In genomic region chr15:80948145-80949135, GRCm38 (mm10) we compare ENCODE assay signal across 8 mouse cellular contexts. TPM values are rescaled to one million over a fixed set of nuclear protein-coding genes. Genes with fewer than 3 reads are reported as not detected.
DNase-seq lines count a peak whose midpoint lies in the region; ATAC-seq lines count a peak whose summit lies in the region.

TSS of gene Adsl (plus strand) at chr15:80948490.

- no peaks in the 10 kb centered on the region for H3K9me3 ChIP-seq in intestine, embryonic 14.5 days (ENCODE audit: control insufficient read depth, low read length)

- H3K9ac ChIP-seq in intestine, embryonic 14.5 days (ENCODE audit: low read length) = peak within 1 kb of the TSS; percentile 73

- H3K27me3 ChIP-seq in intestine, embryonic 14.5 days (replicated peaks; ENCODE audit: control insufficient read depth, insufficient read depth, low read length) = no peaks in the 10 kb centered on the region

- H3K36me3 ChIP-seq in intestine, embryonic 14.5 days (ENCODE audit: control insufficient read depth, insufficient read depth, low read length) = peaks cover 15% of the 10 kb centered on the region

- H3K27ac ChIP-seq in intestine, embryonic 14.5 days (ENCODE audit: low read depth) = peak within 1 kb of the TSS; percentile 90

- peak; percentile 87 for ATAC-seq in intestine, embryonic 14.5 days (replicated peaks; ENCODE audit: low FRiP score, low TSS enrichment, low read depth)

- H3K4me3 ChIP-seq in intestine, embryonic 14.5 days (ENCODE audit: low read depth, low read length) = peak within 1 kb of the TSS; percentile 97

- intact Hi-C loops in left cerebral cortex, postnatal 14 days (cut with DNase I) = no loop called here

- peaks cover 5% of the 10 kb centered on the region; the same call in 1 of the 2 replicates for H3K4me1 ChIP-seq in intestine, embryonic 14.5 days (replicated peaks; ENCODE audit: control insufficient read depth, insufficient read depth, low read length)

- H3K4me2 ChIP-seq in intestine, embryonic 14.5 days (ENCODE audit: low read length) = peak within 1 kb of the TSS; percentile 92

- peak; percentile 90 to 96 for DNase-seq in adrenal gland, adult (ENCODE audit: inconsistent age in 2 of 2, low spot score in 1 of 2)
- peak; percentile 94 for DNase-seq in embryo, embryonic 10.5 days (ENCODE audit: low spot score)
- peak; percentile 88 for DNase-seq in gastrocnemius, postnatal 25 days
- peak; percentile 96 for DNase-seq in intestine, embryonic 14.5 days (ENCODE audit: low spot score)
- peak; percentile 82 to 87 for DNase-seq in left cerebral cortex, postnatal 14 days (ENCODE audit: low spot score in 2 of 2)
- DNase-seq in mesoderm, embryonic 11.5 days (ENCODE audit: low read depth, low spot score) = peak; percentile 91
- DNase-seq in right cerebral cortex, postnatal 36 days (ENCODE audit: low spot score in 2 of 2) = peak; percentile 76 to 77
- DNase-seq in yolk sac, embryonic 10.5 days (ENCODE audit: low spot score) = peak; percentile 93

- under 1% methylated on average over 63 of the region's 63 CpGs for WGBS in intestine, embryonic 14.5 days

RNA-seq across cellular contexts. Expression of gene Adsl, which starts in this region (rescaled TPM):
- 100 to 1,000 TPM; 146 to 183 TPM for total RNA-seq in gastrocnemius, postnatal 25 days (2021)
- 175 and 189 TPM in 2 replicates for polyA plus RNA-seq in intestine, embryonic 14.5 days (2014; fragmentation: Nextera tagmentation; extraction: Ambion mirVana)
- 10 to 100 TPM; 22.8 to 28.3 TPM for total RNA-seq in left cerebral cortex, postnatal 14 days (2021)

Comparison
In these comparisons a context has a peak if more than half of its experiments do, and no peak if none do; other contexts are left out.
1. Peak in every context shown above with its lines: DNase-seq, ATAC-seq, H3K4me3 ChIP-seq and H3K27ac ChIP-seq.
2. RNA of gene Adsl (total RNA-seq): 146 to 183 TPM in gastrocnemius, postnatal 25 days; 22.8 to 28.3 TPM in left cerebral cortex, postnatal 14 days; every median in the first group is over 4 times any median in the second.